Mouse (Mus musculus): ENCODE measurements around the gene Cort.

Cort gene

DNA sequence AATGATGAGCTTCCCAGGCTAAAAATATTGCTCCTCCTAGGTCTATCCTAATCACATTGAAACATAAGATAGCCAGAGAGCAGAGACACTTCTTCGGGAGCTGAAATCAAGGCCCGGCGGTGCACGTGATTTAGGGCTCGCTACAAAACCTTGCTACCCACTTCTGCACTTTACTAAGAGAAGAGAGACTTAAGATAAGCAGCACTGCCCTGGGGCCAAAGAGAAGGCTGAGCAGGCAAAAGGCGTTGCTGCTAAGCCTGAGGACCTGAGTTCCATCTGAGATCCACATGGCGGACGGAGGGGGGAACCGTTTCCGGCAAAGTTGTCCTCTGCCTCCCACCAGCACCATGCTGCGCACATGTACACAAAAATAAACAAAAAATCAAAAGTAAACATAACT, 28.0 kb downstream of the Cort start:
- in situ Hi-C loops (cut with MseI, MboI), result no loop called here

DNA sequence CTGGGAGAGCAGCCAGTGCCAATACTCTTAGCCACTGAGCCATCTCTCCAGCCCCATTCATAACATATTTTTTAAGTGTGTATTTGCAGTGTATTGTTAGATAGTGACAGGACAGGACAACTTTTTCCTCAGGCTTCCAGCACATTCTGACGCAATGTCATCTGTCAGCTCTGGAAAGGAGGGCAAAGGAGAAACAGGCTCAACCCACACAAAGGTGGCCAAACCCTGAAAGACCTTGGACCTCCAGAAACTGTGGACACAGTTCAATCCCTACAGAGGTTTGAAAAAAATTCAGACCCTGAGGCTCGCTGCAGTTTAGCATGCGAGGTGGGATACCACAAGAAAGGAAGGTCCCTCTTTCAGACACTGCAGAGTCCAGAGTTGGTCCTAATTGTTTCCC, 28.6 kb downstream of the Cort start:
- in situ Hi-C loops (cut with MseI, MboI), result no loop called here

DNA sequence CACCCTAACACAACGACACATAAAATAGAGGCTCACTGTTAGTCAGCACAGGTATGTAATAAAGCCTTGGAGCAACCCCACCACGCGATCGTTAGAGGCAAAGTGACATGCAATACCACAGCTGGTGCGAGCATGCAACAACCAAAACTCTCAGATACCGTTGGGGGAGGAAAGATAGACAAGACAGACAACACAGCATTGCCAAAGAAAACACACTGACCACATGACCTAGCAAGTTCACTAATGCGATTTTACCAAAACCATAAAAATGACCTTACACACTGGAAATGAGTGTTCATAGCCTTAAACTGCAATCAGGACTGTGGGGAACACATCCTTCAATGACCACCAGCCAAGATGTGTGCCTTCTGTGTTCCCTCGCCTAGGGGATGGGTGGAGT, 35.2 kb downstream of the Cort start:
- in situ Hi-C loops (cut with MseI, MboI), result no loop called here

DNA sequence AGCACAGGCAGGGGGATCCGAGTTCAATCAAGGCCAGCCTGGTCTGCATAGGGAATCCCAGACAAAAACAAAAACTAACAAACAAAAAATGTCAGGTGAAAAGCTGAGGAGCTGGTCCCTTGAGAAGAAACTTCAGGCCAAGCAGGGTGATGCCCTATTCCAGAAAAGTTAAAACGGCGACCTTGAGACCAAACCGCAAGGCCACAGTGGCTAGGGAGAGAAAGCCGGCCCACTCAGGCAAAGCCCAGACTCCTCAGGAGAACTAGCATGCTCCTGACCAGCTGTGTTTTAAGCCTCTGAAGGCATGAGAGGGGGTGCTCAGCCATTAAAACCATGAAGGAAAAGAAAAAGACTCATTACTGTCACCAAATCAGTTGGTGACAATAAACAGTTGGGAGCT, 41.2 kb downstream of the Cort start:
- in situ Hi-C loops (cut with MseI, MboI), result no loop called here

DNA sequence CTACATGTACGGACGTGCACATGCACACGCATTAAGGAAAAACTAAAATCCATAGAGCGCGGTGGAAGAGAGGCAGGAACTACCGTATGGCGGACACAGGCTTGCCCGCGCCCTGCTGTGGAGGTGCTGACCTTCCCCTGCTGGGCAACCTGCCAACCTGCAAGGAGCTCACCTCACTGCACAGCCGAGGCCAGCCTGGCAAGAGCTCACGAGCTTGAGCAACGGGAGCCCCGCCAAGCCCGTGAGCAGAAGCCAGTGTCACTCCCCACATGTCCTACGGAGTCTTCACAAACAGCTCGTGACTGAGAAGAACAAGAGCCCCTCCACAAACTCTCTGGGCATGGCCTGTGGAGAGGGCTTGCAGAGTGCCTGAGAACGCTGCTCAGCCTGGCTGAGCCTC, 45.0 kb downstream of the Cort start:
- in situ Hi-C loops (cut with MseI, MboI), result no loop called here

DNA sequence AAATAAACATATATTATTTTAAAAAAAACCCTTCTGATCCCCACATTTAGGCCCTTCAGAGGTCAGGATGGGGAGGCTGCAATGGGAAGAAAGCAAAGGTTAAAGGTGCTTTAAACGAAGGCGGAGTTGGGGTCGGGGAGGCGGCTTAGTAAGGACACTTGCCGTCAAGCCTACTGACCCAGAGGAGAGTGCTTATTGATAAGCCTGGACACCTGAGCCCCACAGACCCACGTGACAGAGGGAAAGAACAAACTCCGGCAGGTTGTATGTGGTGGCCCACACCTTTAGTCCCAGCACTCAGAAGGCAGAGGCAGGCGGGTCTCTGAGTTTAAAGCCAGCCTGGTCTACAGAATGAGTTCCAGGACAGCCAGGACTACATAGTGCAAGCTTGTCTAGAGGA, 46.5 kb downstream of the Cort start:
- in situ Hi-C loops (cut with MseI, MboI), result no loop called here

DNA sequence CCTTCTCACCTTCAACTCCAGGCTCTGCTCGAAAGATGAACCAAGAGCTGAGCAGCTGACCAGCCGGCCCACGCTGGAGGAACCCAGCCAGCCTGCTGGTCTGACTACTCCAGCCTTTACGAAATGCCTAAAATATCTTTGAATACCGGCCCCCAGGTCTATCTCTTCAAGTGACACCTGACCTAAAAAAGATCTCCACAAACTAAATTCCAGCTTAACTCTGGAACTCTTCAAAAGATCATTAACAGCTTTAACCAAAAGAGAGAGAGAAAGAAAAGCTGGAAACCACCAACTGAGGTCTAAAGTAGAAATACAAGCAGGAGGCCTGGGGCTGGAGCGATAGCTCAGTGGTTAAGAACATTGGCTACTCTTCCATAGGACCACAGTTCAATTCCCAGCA, 46.9 kb downstream of the Cort start:
- in situ Hi-C loops (cut with MseI, MboI), result no loop called here

DNA sequence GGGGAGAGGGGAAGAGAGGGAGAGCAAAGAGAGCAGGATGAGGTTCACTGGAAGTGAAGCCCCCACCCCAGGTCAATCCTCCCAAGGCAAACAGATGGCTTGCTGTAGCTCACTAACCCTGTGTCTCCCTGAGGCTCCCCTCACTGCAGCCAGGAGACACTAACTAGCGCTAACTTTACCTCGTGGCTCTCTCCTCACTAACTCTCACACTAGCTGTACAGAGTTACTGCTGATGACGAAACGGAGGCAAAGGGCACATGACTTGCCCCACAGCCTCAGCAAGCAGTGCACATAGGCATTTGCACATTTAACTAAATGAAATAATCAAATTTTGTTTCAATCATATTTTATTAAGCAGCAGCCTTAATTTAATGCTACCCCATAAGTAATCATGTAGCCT, 48.3 kb downstream of the Cort start:
- in situ Hi-C loops (cut with MseI, MboI), result no loop called here

DNA sequence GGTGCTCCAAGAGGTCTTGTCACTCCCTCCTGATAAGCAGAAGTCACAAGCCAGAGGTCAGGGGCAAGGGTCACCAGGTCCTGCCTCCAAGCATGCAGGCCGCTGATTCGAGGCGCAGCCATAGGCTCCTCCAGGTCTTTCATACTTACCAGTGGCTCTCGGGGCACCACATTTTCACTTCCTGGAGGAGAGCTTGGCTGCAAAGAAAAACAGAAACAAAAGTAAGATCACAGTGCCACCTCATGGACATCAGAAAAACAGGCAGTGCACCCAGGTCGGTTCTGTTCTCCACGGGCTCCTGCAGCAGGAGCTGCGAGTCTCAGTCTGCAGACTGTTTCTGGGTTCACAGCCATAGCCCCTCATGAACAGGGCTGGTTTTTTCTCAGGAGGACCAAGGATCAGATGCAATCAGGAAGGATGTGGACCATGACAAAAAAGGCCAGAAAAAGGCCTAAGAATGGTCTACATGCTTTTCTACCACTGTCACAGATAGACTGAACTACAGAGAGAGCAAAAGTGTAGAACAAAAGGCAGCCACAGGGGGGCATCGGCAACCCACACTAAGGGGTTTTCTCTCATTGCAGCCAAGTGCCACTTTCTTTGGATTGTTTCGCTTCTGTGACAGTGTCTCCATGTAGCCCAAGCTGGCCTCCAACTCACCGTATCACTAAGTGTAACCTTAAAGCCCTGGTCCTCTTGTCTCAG, 50.5 kb downstream of the Cort start:
- in situ Hi-C loops (cut with MseI, MboI), result no loop called here

DNA sequence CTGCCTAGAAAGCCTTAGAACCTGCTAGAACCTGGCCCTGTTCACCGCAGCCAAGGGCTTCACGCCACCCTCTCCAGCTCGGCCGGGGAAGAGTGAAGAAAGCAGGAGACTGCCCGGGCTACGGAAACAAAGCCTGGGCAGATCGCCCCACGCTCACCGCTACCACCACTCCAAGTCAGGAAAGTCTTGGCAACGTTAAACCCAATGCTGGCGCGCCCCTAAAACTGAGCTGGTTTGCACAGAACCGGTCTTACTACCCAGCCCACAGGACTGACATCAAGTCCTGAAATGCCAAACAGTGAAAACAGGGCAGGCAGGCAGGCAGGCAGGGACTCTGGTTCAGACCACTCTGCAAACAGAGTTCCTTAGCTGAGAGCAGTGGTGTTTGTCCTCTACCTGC, 51.5 kb downstream of the Cort start:
- in situ Hi-C loops (cut with MseI, MboI), result no loop called here
